Mouse (Mus musculus): ENCODE results near the gene Arl3. TPM values are rescaled to one million over a fixed set of nuclear protein-coding genes. Genes with fewer than 3 reads are reported as not detected.

Gene Arl3
- polyA plus RNA-seq, 1 experiment from 2014 or later, result 192 TPM

- H3K9me3 ChIP-seq, result no peaks in the 10 kb centered on the region
- ATAC-seq (ENCODE audit: insufficient number of reproducible peaks, insufficient read depth, low FRiP score, low TSS enrichment, low read depth), result no peak
- H3K4me1 ChIP-seq, result no peaks in the 10 kb centered on the region; the same call in 1 of the 2 replicates
- H3K9ac ChIP-seq, result no peak overlapping the region
- no peak overlapping the region for H3K4me2 ChIP-seq
- H3K36me3 ChIP-seq, result peaks cover 60% of the 10 kb centered on the region
- H3K4me3 ChIP-seq, result no peak overlapping the region
- no peaks in the 10 kb centered on the region for H3K27me3 ChIP-seq
- WGBS, result 65% methylated on average over 7 of the region's 7 CpGs
- 0 out of 2 replicates have a peak overlapping the region, but pooled peaks have one; percentile 28 for H3K27ac ChIP-seq
Measured at GRCm38 (mm10) chr19:46607424-46607823, 34.4 kb upstream of the Arl3 start.

- no peaks in the 10 kb centered on the region for H3K27me3 ChIP-seq
- no peak; the same call in 1 of the 2 replicates for ATAC-seq (ENCODE audit: insufficient number of reproducible peaks, insufficient read depth, low FRiP score, low TSS enrichment, low read depth)
- H3K9ac ChIP-seq, result no peak overlapping the region
- no peaks in the 10 kb centered on the region; the same call in 1 of the 2 replicates for H3K4me1 ChIP-seq
- no peak overlapping the region for H3K27ac ChIP-seq
- H3K9me3 ChIP-seq, result no peaks in the 10 kb centered on the region
- no peak overlapping the region for H3K4me3 ChIP-seq
- 92% methylated on average over 13 of the region's 13 CpGs for WGBS
- H3K4me2 ChIP-seq, result no peak overlapping the region
- peaks cover 60% of the 10 kb centered on the region for H3K36me3 ChIP-seq
Measured at GRCm38 (mm10) chr19:46606718-46607117, 33.7 kb upstream of the Arl3 start.

DNA sequence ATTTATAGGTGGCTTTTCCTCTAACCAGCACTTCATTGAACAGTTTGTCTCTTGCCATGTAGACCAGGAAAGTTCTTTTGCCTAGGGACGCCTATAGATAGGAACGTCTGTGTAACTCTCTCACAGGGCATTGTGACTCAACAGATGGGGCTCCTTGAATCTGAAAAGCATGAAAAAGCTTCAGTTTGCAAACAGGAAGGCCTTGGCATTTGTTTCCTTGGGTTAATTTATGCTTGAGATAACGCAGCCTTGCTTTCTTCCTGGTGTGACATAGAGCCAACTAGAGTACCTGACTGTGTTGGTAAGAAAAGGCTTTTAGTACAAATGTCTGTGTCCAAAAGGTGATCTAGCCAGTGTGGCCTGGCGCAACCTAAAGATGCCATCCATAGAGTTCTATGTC, 29.4 kb upstream of the Arl3 start:
- Histone ChIP-seq H3K4me1 (peaks cover 17% of the 10 kb centered on the region), H3K27ac (no peak overlapping the region), H3K9ac (no peak overlapping the region), H3K36me3 (peaks cover 49% of the 10 kb centered on the region), H3K9me3 (no peaks in the 10 kb centered on the region), H3K4me3 (no peak overlapping the region), H3K4me2 (no peak overlapping the region), H3K27me3 (no peaks in the 10 kb centered on the region)
- ATAC-seq (ENCODE audit: insufficient number of reproducible peaks, insufficient read depth, low FRiP score, low TSS enrichment, low read depth), result no peak
- 93% methylated on average over 4 of the region's 4 CpGs for WGBS

DNA sequence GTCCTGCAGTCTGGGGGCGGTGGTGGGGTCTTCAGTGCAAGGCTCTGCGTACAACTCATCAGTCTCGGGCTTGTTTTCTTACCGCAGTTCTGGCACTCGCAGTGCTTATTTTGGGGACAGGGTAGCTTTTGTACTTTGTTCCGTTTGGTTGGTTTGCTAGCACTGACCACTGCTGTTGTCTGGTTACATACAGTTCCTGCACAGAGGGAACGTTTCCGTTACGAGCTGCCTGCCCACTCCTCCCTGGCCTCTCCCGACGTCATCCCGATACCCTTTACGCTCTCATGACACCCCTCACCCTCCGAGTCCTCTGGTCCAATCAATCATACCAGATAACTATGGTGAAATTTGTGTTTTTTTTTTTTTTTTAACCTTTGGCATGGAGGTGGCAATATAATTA, 28.5 kb upstream of the Arl3 start:
- H3K36me3 ChIP-seq, result peaks cover 46% of the 10 kb centered on the region
- no peak overlapping the region for H3K9ac ChIP-seq
- ATAC-seq (ENCODE audit: insufficient number of reproducible peaks, insufficient read depth, low FRiP score, low TSS enrichment, low read depth), result no peak
- peaks cover 17% of the 10 kb centered on the region for H3K4me1 ChIP-seq
- 86% methylated on average over 14 of the region's 14 CpGs for WGBS
- no peaks in the 10 kb centered on the region for H3K27me3 ChIP-seq
- H3K9me3 ChIP-seq, result no peaks in the 10 kb centered on the region
- H3K4me2 ChIP-seq, result no peak overlapping the region
- no peak overlapping the region for H3K27ac ChIP-seq
- no peak overlapping the region for H3K4me3 ChIP-seq

DNA sequence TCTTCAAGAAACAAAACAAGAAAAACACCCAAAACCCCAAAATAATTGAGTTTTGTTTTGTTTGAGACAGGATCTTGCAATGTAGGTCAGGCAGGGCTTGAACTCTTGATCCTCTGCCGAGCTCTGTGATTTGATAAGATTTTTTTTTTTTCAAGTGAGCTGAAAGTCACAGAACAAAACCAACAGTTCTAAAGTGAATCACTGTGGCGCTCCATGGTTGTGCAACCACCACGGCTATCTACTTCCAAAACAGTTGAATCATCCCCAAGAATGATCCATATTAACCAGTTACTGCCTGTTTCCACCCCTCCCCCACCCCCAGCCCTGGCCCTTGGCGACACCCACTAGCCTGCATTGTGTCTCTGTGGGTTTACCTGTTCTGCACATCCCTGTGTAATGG, 27.4 kb upstream of the Arl3 start:
- peak overlapping the region; percentile 90 for H3K4me2 ChIP-seq

DNA sequence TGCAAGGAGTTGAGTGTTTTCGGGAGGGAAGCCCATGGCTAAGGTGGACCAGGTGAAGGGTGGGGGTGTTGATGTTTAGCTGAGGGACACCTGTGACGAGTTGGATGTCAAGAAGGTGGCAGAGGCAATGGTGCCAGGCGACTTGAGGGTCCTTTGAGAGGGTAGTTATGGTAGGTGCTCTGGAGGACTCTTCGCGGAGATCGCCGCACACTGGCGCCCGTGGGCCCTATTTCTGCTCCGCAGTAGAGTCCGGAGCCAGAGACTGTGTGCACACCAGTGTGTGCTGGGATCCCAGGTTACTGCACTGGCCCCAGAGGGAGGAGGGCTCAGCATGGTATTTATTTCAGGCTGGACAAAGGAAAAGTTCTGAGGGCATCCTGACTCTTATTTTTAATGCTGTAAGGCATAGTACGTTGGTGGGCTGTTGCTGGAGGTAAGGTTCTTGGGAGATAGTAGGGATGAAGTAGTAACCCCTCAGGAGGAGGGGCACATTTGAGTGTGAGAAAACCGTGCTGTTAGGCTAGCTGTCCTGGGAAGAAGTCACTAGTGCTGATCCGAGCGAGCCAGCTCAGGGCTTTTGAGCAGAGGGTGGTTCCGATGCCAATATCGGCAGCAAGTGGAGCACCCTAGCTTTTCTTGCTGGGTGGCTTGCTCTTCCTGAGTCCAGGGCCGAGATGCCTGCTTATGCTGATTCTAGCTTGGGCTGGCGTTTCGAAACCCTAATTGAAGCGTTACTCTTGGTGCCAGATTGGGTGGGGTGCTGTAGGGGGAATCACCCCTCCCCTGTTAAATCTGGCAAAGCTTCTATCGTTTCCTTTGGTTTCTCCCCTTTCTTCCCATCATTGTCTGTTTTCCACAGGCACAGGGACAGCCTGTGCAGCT, 26.6 kb upstream of the Arl3 start:
- 0 out of 2 replicates have a peak, but pooled peaks have one; percentile 16 for ATAC-seq (ENCODE audit: insufficient number of reproducible peaks, insufficient read depth, low FRiP score, low TSS enrichment, low read depth)
- 17% methylated on average over 22 of the region's 22 CpGs for WGBS
- Histone ChIP-seq H3K36me3 (peaks cover 48% of the 10 kb centered on the region), H3K4me1 (peaks cover 17% of the 10 kb centered on the region), H3K27me3 (no peaks in the 10 kb centered on the region), H3K9me3 (no peaks in the 10 kb centered on the region), H3K4me2 (peak overlapping the region; percentile 90), H3K9ac (peak overlapping the region; percentile 86), H3K4me3 (peak overlapping the region; percentile 98), H3K27ac (peak overlapping the region; percentile 76)

More for the DNA sequence above, 27.4 kb upstream of the Arl3 start:
- peak overlapping the region; percentile 98 for H3K4me3 ChIP-seq
- H3K27me3 ChIP-seq, result no peaks in the 10 kb centered on the region
- H3K36me3 ChIP-seq, result peaks cover 44% of the 10 kb centered on the region
- H3K27ac ChIP-seq, result no peak overlapping the region
- no peak for ATAC-seq (ENCODE audit: insufficient number of reproducible peaks, insufficient read depth, low FRiP score, low TSS enrichment, low read depth)
- H3K9me3 ChIP-seq, result no peaks in the 10 kb centered on the region
- H3K4me1 ChIP-seq, result peaks cover 17% of the 10 kb centered on the region
- H3K9ac ChIP-seq, result peak overlapping the region; percentile 86
- WGBS, result 74% methylated on average over 4 of the region's 4 CpGs

- H3K27ac ChIP-seq, result peak within 1 kb of the TSS; percentile 76
- H3K36me3 ChIP-seq, result peaks cover 48% of the 10 kb centered on the region
- peak within 1 kb of the TSS; percentile 98 for H3K4me3 ChIP-seq
- H3K27me3 ChIP-seq, result no peaks in the 10 kb centered on the region
- under 1% methylated on average over 22 of the region's 22 CpGs for WGBS
- H3K4me2 ChIP-seq, result peak within 1 kb of the TSS; percentile 90
- peak; percentile 99 for ATAC-seq (ENCODE audit: insufficient number of reproducible peaks, insufficient read depth, low FRiP score, low TSS enrichment, low read depth)
- peak within 1 kb of the TSS; percentile 86 for H3K9ac ChIP-seq
- H3K9me3 ChIP-seq, result no peaks in the 10 kb centered on the region
- peaks cover 17% of the 10 kb centered on the region for H3K4me1 ChIP-seq
Measured at GRCm38 (mm10) chr19:46598720-46599252, 25.8 kb upstream of the Arl3 start, which contains the start of gene Wbp1l. TSS of gene Wbp1l (plus strand) at chr19:46599084.

DNA sequence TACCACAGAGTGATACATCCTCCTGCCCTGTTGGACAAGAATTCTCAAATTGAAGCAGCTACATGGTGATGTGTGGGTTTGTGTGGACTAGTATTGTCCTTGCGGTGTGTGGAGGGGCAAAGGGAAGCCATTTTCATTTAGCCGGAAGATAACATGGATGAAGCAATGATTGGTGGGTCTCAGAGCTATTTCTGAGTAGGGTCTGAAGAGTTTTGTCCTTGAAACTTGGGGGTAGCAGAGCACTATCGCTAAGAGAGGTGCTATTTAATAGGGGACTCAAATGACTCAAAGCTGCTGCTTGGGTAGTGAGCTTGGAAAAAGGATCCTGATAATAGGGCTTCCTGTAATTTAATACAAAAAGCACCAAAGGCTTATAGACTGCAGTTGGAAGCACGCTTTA, 25.2 kb upstream of the Arl3 start:
- H3K9ac ChIP-seq, result no peak overlapping the region
- peaks cover 49% of the 10 kb centered on the region for H3K36me3 ChIP-seq
- peak overlapping the region; percentile 98 for H3K4me3 ChIP-seq
- peaks cover 17% of the 10 kb centered on the region for H3K4me1 ChIP-seq
- ATAC-seq (ENCODE audit: insufficient number of reproducible peaks, insufficient read depth, low FRiP score, low TSS enrichment, low read depth), result no peak
- no peaks in the 10 kb centered on the region for H3K9me3 ChIP-seq
- H3K27ac ChIP-seq, result peak overlapping the region; percentile 22; the same call in 1 of the 2 replicates
- peak overlapping the region; percentile 90 for H3K4me2 ChIP-seq
- 72% methylated on average over 4 of the region's 4 CpGs for WGBS
- H3K27me3 ChIP-seq, result no peaks in the 10 kb centered on the region

DNA sequence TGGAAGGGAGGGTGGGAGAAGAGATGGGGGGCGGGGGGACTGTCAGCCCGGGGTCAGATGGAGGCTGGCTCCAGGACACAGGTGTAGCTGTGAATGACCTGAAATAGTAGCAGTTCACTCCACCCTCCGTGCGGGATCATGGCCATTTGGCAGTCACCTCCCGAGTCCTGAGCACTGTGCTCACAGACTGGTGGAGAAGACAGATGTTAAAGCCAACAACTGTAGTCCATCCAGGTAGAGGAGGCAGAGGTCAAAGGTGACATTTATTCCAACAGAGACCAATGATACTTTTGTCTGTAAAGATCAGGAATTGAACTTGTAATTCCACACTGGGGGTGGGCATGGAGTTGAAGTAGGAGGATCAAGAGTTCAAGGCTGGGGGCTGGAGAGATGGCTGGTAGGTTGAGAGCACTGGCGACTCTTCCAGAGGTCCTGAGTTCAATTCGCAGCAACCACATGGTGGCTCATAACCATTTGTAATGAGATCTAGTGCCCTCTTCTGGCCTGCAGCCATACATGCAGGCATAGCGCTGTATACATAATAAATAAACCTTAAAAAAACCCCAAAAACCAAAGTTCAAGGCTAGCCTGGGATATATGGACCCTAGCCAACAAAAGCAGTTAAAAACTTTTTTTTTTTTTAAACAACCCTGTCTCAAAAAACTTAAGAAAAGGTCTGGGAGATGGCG, 19.9 kb upstream of the Arl3 start:
- no peaks in the 10 kb centered on the region for H3K27me3 ChIP-seq
- H3K27ac ChIP-seq, result no peak overlapping the region
- H3K9ac ChIP-seq, result no peak overlapping the region
- no peaks in the 10 kb centered on the region for H3K4me1 ChIP-seq
- peaks cover 91% of the 10 kb centered on the region for H3K36me3 ChIP-seq
- no peak overlapping the region for H3K4me3 ChIP-seq
- H3K4me2 ChIP-seq, result no peak overlapping the region
- WGBS, result 91% methylated on average over 9 of the region's 9 CpGs
- H3K9me3 ChIP-seq, result no peaks in the 10 kb centered on the region
- ATAC-seq (ENCODE audit: insufficient number of reproducible peaks, insufficient read depth, low FRiP score, low TSS enrichment, low read depth), result no peak

DNA sequence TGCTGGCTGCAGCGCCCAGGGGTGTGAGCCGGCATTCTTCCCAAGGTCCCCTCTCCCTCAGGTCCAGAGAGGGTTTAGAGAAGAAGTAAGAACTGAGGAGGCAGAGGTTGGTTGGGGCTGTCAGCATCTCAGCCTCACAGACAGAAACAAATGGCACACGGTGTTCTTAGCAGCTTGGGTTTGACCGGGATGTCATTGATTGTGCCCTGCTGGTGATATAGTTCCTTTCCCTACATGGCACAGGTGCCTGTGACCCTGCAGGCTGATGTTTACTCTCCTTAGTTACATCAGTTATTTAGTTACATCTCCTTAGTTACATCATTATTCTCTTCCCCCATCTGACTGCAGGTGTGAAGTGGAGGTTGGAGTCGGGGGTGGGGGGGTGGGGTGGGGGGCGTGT, 18.6 kb upstream of the Arl3 start:
- H3K9ac ChIP-seq, result no peak overlapping the region
- H3K4me3 ChIP-seq, result no peak overlapping the region
- no peaks in the 10 kb centered on the region for H3K27me3 ChIP-seq
- WGBS, result 88% methylated on average over 6 of the region's 6 CpGs
- no peak for ATAC-seq (ENCODE audit: insufficient number of reproducible peaks, insufficient read depth, low FRiP score, low TSS enrichment, low read depth)
- H3K27ac ChIP-seq, result no peak overlapping the region
- no peaks in the 10 kb centered on the region for H3K9me3 ChIP-seq
- no peaks in the 10 kb centered on the region for H3K4me1 ChIP-seq
- peaks cover 91% of the 10 kb centered on the region for H3K36me3 ChIP-seq
- no peak overlapping the region for H3K4me2 ChIP-seq

GRCm38 (mm10) chr19:46587823-46588508, 15.0 kb upstream of the Arl3 start:
- Histone ChIP-seq H3K4me3 (no peak overlapping the region), H3K36me3 (peaks cover 74% of the 10 kb centered on the region), H3K9ac (0 out of 2 replicates have a peak overlapping the region, but pooled peaks have one; percentile 2), H3K9me3 (no peaks in the 10 kb centered on the region), H3K27me3 (no peaks in the 10 kb centered on the region), H3K27ac (no peak overlapping the region), H3K4me1 (no peaks in the 10 kb centered on the region), H3K4me2 (no peak overlapping the region)
- WGBS, result 60% methylated on average over 13 of the region's 13 CpGs
- no peak for ATAC-seq (ENCODE audit: insufficient number of reproducible peaks, insufficient read depth, low FRiP score, low TSS enrichment, low read depth)
